Mouse (Mus musculus): ENCODE measurements around the gene Ppid. TPM values are rescaled to one million over a fixed set of nuclear protein-coding genes. Genes with fewer than 3 reads are reported as not detected.
"Not testable (repeated sequence)": the region's sequence is repeated elsewhere in the genome, so short reads cannot be mapped to it uniquely, and the experiment has no call there.

Gene Ppid
- polyA plus RNA-seq, 1 experiment from 2014 or later, result 161 TPM

GRCm38 (mm10) chr3:79569351-79569681, 21.8 kb upstream of the Ppid start:
- 84% methylated on average over 3 of the region's 3 CpGs for WGBS
- H3K36me3 ChIP-seq (ENCODE audit: control insufficient read depth, insufficient read depth), result no peaks in the 10 kb centered on the region
- no peak overlapping the region for H3K27ac ChIP-seq (ENCODE audit: low read length)
- no peak overlapping the region for H3K9ac ChIP-seq (replicated peaks; ENCODE audit: low read depth, low read length)
- peaks cover 17% of the 10 kb centered on the region for H3K4me1 ChIP-seq (replicated peaks; ENCODE audit: control insufficient read depth, insufficient read depth, low read length)
- no peak overlapping the region for H3K4me2 ChIP-seq (ENCODE audit: low read length)
- H3K9me3 ChIP-seq (ENCODE audit: control insufficient read depth, low read length), result no peaks in the 10 kb centered on the region
- ATAC-seq, result no peak
- no peak overlapping the region for H3K4me3 ChIP-seq (replicated peaks; ENCODE audit: low read length)
- no peaks in the 10 kb centered on the region for H3K27me3 ChIP-seq (replicated peaks; ENCODE audit: control insufficient read depth, insufficient read depth, low read length)

- Histone ChIP-seq H3K4me1 (replicated peaks; ENCODE audit: control insufficient read depth, insufficient read depth, low read length) (peaks cover 8% of the 10 kb centered on the region), H3K27me3 (replicated peaks; ENCODE audit: control insufficient read depth, insufficient read depth, low read length) (no peaks in the 10 kb centered on the region), H3K4me3 (replicated peaks; ENCODE audit: low read length) (no peak overlapping the region), H3K9ac (replicated peaks; ENCODE audit: low read depth, low read length) (no peak overlapping the region), H3K36me3 (ENCODE audit: control insufficient read depth, insufficient read depth) (no peaks in the 10 kb centered on the region), H3K4me2 (ENCODE audit: low read length) (no peak overlapping the region), H3K27ac (ENCODE audit: low read length) (no peak overlapping the region), H3K9me3 (ENCODE audit: control insufficient read depth, low read length) (no peaks in the 10 kb centered on the region)
- 74% methylated on average over 3 of the region's 3 CpGs for WGBS
- ATAC-seq, result no peak
Observed at GRCm38 (mm10) chr3:79572399-79572798, 18.7 kb upstream of the Ppid start.

GRCm38 (mm10) chr3:79573376-79573775, 17.8 kb upstream of the Ppid start:
- 94% methylated on average over 5 of the region's 5 CpGs for WGBS
- not testable (repeated sequence) for H3K27ac ChIP-seq (ENCODE audit: low read length)

GRCm38 (mm10) chr3:79574336-79574735, 16.8 kb upstream of the Ppid start:
- no peak for ATAC-seq
- H3K36me3 ChIP-seq (ENCODE audit: control insufficient read depth, insufficient read depth), result no peaks in the 10 kb centered on the region
- H3K9ac ChIP-seq (replicated peaks; ENCODE audit: low read depth, low read length), result no peak overlapping the region
- peaks cover 4% of the 10 kb centered on the region for H3K4me1 ChIP-seq (replicated peaks; ENCODE audit: control insufficient read depth, insufficient read depth, low read length)
- 87% methylated on average over 3 of the region's 3 CpGs for WGBS
- H3K4me3 ChIP-seq (replicated peaks; ENCODE audit: low read length), result no peak overlapping the region
- H3K4me2 ChIP-seq (ENCODE audit: low read length), result no peak overlapping the region
- H3K27me3 ChIP-seq (replicated peaks; ENCODE audit: control insufficient read depth, insufficient read depth, low read length), result no peaks in the 10 kb centered on the region
- H3K27ac ChIP-seq (ENCODE audit: low read length), result no peak overlapping the region
- H3K9me3 ChIP-seq (ENCODE audit: control insufficient read depth, low read length), result no peaks in the 10 kb centered on the region

More at GRCm38 (mm10) chr3:79573376-79573775, 17.8 kb upstream of the Ppid start:
- H3K4me3 ChIP-seq (replicated peaks; ENCODE audit: low read length); H3K4me1 ChIP-seq (replicated peaks; ENCODE audit: control insufficient read depth, insufficient read depth, low read length); H3K4me2 ChIP-seq (ENCODE audit: low read length); ATAC-seq; H3K27me3 ChIP-seq (replicated peaks; ENCODE audit: control insufficient read depth, insufficient read depth, low read length); H3K36me3 ChIP-seq (ENCODE audit: control insufficient read depth, insufficient read depth); H3K9ac ChIP-seq (replicated peaks; ENCODE audit: low read depth, low read length); H3K9me3 ChIP-seq (ENCODE audit: control insufficient read depth, low read length): not testable (repeated sequence)

- Histone ChIP-seq H3K4me2 (ENCODE audit: low read length) (no peak overlapping the region), H3K9me3 (ENCODE audit: control insufficient read depth, low read length) (no peaks in the 10 kb centered on the region), H3K27ac (ENCODE audit: low read length) (no peak overlapping the region), H3K4me1 (replicated peaks; ENCODE audit: control insufficient read depth, insufficient read depth, low read length) (peaks cover 4% of the 10 kb centered on the region), H3K36me3 (ENCODE audit: control insufficient read depth, insufficient read depth) (no peaks in the 10 kb centered on the region), H3K27me3 (replicated peaks; ENCODE audit: control insufficient read depth, insufficient read depth, low read length) (no peaks in the 10 kb centered on the region), H3K9ac (replicated peaks; ENCODE audit: low read depth, low read length) (no peak overlapping the region), H3K4me3 (replicated peaks; ENCODE audit: low read length) (no peak overlapping the region)
- 7% methylated on average over 10 of the region's 10 CpGs for WGBS
- peak; percentile 64 for ATAC-seq
Observed at GRCm38 (mm10) chr3:79575576-79576467, 15.3 kb upstream of the Ppid start.

GRCm38 (mm10) chr3:79576468-79576816, 14.7 kb upstream of the Ppid start:
- peaks cover 4% of the 10 kb centered on the region for H3K4me1 ChIP-seq (replicated peaks; ENCODE audit: control insufficient read depth, insufficient read depth, low read length)
- WGBS, result 13% methylated on average over 3 of the region's 3 CpGs
- H3K27me3 ChIP-seq (replicated peaks; ENCODE audit: control insufficient read depth, insufficient read depth, low read length), result no peaks in the 10 kb centered on the region
- H3K4me3 ChIP-seq (replicated peaks; ENCODE audit: low read length), result no peak overlapping the region
- no peak overlapping the region for H3K27ac ChIP-seq (ENCODE audit: low read length)
- peak; percentile 9; the same call in 1 of the 2 replicates for ATAC-seq
- H3K36me3 ChIP-seq (ENCODE audit: control insufficient read depth, insufficient read depth), result no peaks in the 10 kb centered on the region
- no peak overlapping the region for H3K4me2 ChIP-seq (ENCODE audit: low read length)
- no peak overlapping the region for H3K9ac ChIP-seq (replicated peaks; ENCODE audit: low read depth, low read length)
- no peaks in the 10 kb centered on the region for H3K9me3 ChIP-seq (ENCODE audit: control insufficient read depth, low read length)

- Histone ChIP-seq H3K9me3 (ENCODE audit: control insufficient read depth, low read length) (no peaks in the 10 kb centered on the region), H3K4me3 (replicated peaks; ENCODE audit: low read length) (no peak overlapping the region), H3K27me3 (replicated peaks; ENCODE audit: control insufficient read depth, insufficient read depth, low read length) (no peaks in the 10 kb centered on the region), H3K4me1 (replicated peaks; ENCODE audit: control insufficient read depth, insufficient read depth, low read length) (peaks cover 4% of the 10 kb centered on the region), H3K4me2 (ENCODE audit: low read length) (no peak overlapping the region), H3K27ac (ENCODE audit: low read length) (no peak overlapping the region), H3K36me3 (ENCODE audit: control insufficient read depth, insufficient read depth) (no peaks in the 10 kb centered on the region), H3K9ac (replicated peaks; ENCODE audit: low read depth, low read length) (no peak overlapping the region)
- 32% methylated on average over 5 of the region's 5 CpGs for WGBS
- 0 out of 2 replicates have a peak, but pooled peaks have one; percentile 13 for ATAC-seq
Observed at GRCm38 (mm10) chr3:79576865-79577264, 14.3 kb upstream of the Ppid start.

GRCm38 (mm10) chr3:79577606-79578005, 13.5 kb upstream of the Ppid start:
- Histone ChIP-seq H3K9me3 (ENCODE audit: control insufficient read depth, low read length) (no peaks in the 10 kb centered on the region), H3K36me3 (ENCODE audit: control insufficient read depth, insufficient read depth) (no peaks in the 10 kb centered on the region), H3K4me2 (ENCODE audit: low read length) (no peak overlapping the region), H3K9ac (replicated peaks; ENCODE audit: low read depth, low read length) (no peak overlapping the region), H3K4me3 (replicated peaks; ENCODE audit: low read length) (no peak overlapping the region), H3K27me3 (replicated peaks; ENCODE audit: control insufficient read depth, insufficient read depth, low read length) (no peaks in the 10 kb centered on the region), H3K27ac (ENCODE audit: low read length) (no peak overlapping the region), H3K4me1 (replicated peaks; ENCODE audit: control insufficient read depth, insufficient read depth, low read length) (peaks cover 4% of the 10 kb centered on the region)
- 83% methylated on average over 6 of the region's 6 CpGs for WGBS
- ATAC-seq, result no peak

GRCm38 (mm10) chr3:79578164-79578563, 13.0 kb upstream of the Ppid start:
- Histone ChIP-seq H3K4me2 (ENCODE audit: low read length) (no peak overlapping the region), H3K36me3 (ENCODE audit: control insufficient read depth, insufficient read depth) (no peaks in the 10 kb centered on the region), H3K27ac (ENCODE audit: low read length) (no peak overlapping the region), H3K4me1 (replicated peaks; ENCODE audit: control insufficient read depth, insufficient read depth, low read length) (peaks cover 4% of the 10 kb centered on the region), H3K27me3 (replicated peaks; ENCODE audit: control insufficient read depth, insufficient read depth, low read length) (no peaks in the 10 kb centered on the region), H3K4me3 (replicated peaks; ENCODE audit: low read length) (no peak overlapping the region), H3K9ac (replicated peaks; ENCODE audit: low read depth, low read length) (no peak overlapping the region), H3K9me3 (ENCODE audit: control insufficient read depth, low read length) (no peaks in the 10 kb centered on the region)
- 76% methylated on average over 6 of the region's 6 CpGs for WGBS
- no peak for ATAC-seq

Measured in forebrain, embryonic 16.5 days (tissue).